Mouse (Mus musculus) heart, postnatal 0 days (tissue): ENCODE data around the gene Wnt7b. TPM values are rescaled to one million over a fixed set of nuclear protein-coding genes. Genes with fewer than 3 reads are reported as not detected.
A peak's percentile ranks its signal among the peaks of the same experiment; 100 is the strongest.

Experiments used
- ATAC-seq: fragments of 200-750 bp; cut with Nextera tagmentation; 2 replicates; pipeline ENCODE4 v1.8.0; 2017; ENCODE audit warnings: low read depth, moderate number of reproducible peaks, moderate library complexity; ENCODE audit not compliant: insufficient read depth
- DNase-seq: peaks from one replicate; pipeline ENCODE4 v3.0.0-alpha.2; 2016; ENCODE audit warnings: low spot score
- H3K27ac ChIP-seq: fragments of 300-500 bp; sonication (generic); 2 replicates; pipeline ENCODE4 v1.5.1; 2014; ENCODE audit warnings: low read depth, mild to moderate bottlenecking
- H3K27me3 ChIP-seq: fragments of 300-500 bp; sonication (generic); 2 replicates; pipeline ENCODE4 v1.6.1; 2014; ENCODE audit warnings: low read length, mixed read lengths; ENCODE audit not compliant: control insufficient read depth, insufficient read depth
- H3K36me3 ChIP-seq: fragments of 300-500 bp; sonication (generic); replicated peaks from 2 replicates; pipeline ENCODE4 v1.6.1; 2014; ENCODE audit warnings: low read length, mixed read lengths; ENCODE audit not compliant: control insufficient read depth, insufficient read depth
- H3K4me1 ChIP-seq: fragments of 300-500 bp; sonication (generic); 2 replicates; pipeline ENCODE4 v1.6.1; 2014; ENCODE audit warnings: antibody characterized with exemption; ENCODE audit not compliant: control insufficient read depth, insufficient read depth
- H3K4me2 ChIP-seq: fragments of 300-500 bp; sonication (generic); 2 replicates; pipeline ENCODE4 v1.6.1; 2014; ENCODE audit warnings: low read depth, mild to moderate bottlenecking, low read length, moderate library complexity
- H3K4me3 ChIP-seq: fragments of 300-500 bp; sonication (generic); 2 replicates; pipeline ENCODE4 v1.5.1; 2014; ENCODE audit warnings: low read depth, low read length
- H3K9ac ChIP-seq: fragments of 300-500 bp; sonication (generic); replicated peaks from 2 replicates; pipeline ENCODE4 v1.6.1; 2014; ENCODE audit warnings: low read depth, low read length, mixed read lengths
- H3K9me3 ChIP-seq: fragments of 300-500 bp; sonication (generic); replicated peaks from 2 replicates; pipeline ENCODE4 v1.6.1; 2016; ENCODE audit warnings: low read length; ENCODE audit not compliant: control insufficient read depth
- CTCF ChIP-seq: IDR thresholded peaks from 2 replicates; pipeline ENCODE4 v1.5.1; 2016; ENCODE audit warnings: antibody characterized with exemption, control low read depth, low read depth
- EP300 ChIP-seq: IDR thresholded peaks from 2 replicates; pipeline ENCODE4 v1.6.1; 2016; ENCODE audit warnings: antibody characterized with exemption, low read depth
- WGBS: fragments of 180-500 bp; shearing (Covaris S2); extraction: QIAGEN DNeasy Blood & Tissue Kit; methylation state at CpG from one replicate; pipeline ENCODE4 v1.1.7; 2014; 5-methylcytosine and 5-hydroxymethylcytosine counted together
- polyA plus RNA-seq: library from polyadenylated mRNA; unstranded; fragments of >200 nt; fragmentation: Nextera tagmentation; extraction: Ambion mirVana; gene quantifications from 2 replicates; pipeline ENCODE4 v1.2.1, GENCODE M21; 2015
- total RNA-seq: library from RNA; depleted of rRNA; stranded (reverse); fragments of >200 nt; gene quantifications from 2 replicates; pipeline ENCODE4 v1.2.3, GENCODE M21; 2014; ENCODE audit warnings: low replicate concordance

The Wnt7b gene
- total and polyA plus RNA-seq, 2 experiments from 2014 or later: 0.10 to 2.6 TPM

DNA sequence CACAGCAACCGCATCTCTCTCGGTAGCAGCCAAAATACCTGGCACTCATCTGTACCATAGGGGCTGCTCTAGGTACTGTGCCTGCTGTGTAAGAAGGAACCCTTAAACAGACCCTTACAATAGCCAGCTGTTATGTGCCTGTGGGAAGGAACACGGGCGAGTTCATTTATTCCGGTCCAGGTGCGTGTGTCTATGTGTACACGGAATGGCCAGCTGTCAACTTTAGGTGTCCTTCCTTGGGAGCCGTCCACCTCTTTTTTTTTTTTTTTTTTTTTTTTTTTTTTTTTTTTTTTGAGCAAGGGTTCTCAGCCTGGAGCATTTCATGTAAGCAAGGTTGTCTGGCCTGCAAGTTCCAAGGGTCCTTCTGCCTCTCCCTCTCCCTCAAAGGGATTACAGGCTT lies 22.7 kb upstream of the Wnt7b start:
- Histone ChIP-seq H3K9ac (no peak overlapping the region), H3K4me3 (no peak overlapping the region), H3K9me3 (no peaks in the 10 kb centered on the region), H3K27me3 (no peaks in the 10 kb centered on the region), H3K27ac (no peak overlapping the region), H3K4me2 (no peak overlapping the region), H3K4me1 (peaks cover 7% of the 10 kb centered on the region), H3K36me3 (no peaks in the 10 kb centered on the region)
- WGBS: 82% methylated on average over 8 of the region's 8 CpGs
- TF ChIP-seq EP300: no peak
- ATAC-seq (no peak), DNase-seq (no peak)

- H3K4me1 ChIP-seq: peaks cover 11% of the 10 kb centered on the region
- TF ChIP-seq EP300 (no peak), CTCF (no peak)
- no peak overlapping the region for H3K4me3 ChIP-seq
- no peak overlapping the region for H3K27ac ChIP-seq
- H3K9me3 ChIP-seq: no peaks in the 10 kb centered on the region
- ATAC-seq (no peak), DNase-seq (no peak)
- H3K27me3 ChIP-seq: no peaks in the 10 kb centered on the region
- H3K9ac ChIP-seq: no peak overlapping the region
- no peak overlapping the region for H3K4me2 ChIP-seq
- H3K36me3 ChIP-seq: no peaks in the 10 kb centered on the region
- 83% methylated on average over 4 of the region's 4 CpGs for WGBS
Observed at GRCm38 (mm10) chr15:85604507-85604906, 22.2 kb upstream of the Wnt7b start.

DNA sequence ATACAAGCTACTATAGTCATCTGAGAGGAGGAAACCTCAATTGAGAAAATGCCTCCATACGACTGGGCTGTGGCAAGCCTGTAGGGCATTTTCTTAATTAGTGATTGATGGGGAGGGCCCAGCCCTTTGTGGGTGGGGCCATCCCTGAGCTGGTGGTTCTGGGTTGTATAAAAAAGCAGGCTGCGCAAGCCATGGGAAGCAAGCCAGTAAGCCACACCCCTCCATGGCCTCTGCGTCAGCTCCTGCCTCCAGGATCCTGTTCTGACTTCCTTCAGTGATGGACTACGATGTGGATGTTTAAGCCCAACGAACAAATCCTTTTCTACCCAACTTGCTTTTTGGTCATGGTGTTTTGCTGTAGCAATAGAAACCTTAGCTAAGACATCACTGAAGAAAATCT lies 21.1 kb upstream of the Wnt7b start:
- WGBS: 61% methylated on average over 5 of the region's 5 CpGs
- Histone ChIP-seq H3K4me3 (no peak overlapping the region), H3K36me3 (no peaks in the 10 kb centered on the region), H3K4me1 (peaks cover 11% of the 10 kb centered on the region), H3K27me3 (no peaks in the 10 kb centered on the region), H3K9ac (no peak overlapping the region), H3K27ac (no peak overlapping the region), H3K4me2 (no peak overlapping the region), H3K9me3 (no peaks in the 10 kb centered on the region)
- TF ChIP-seq EP300 (no peak), CTCF (no peak)
- DNase-seq: no peak
- no peak for ATAC-seq

- 70% methylated on average over 6 of the region's 6 CpGs for WGBS
- Histone ChIP-seq H3K4me2 (no peak overlapping the region), H3K9me3 (no peaks in the 10 kb centered on the region), H3K9ac (no peak overlapping the region), H3K36me3 (no peaks in the 10 kb centered on the region), H3K27me3 (no peaks in the 10 kb centered on the region), H3K27ac (no peak overlapping the region), H3K4me1 (peaks cover 11% of the 10 kb centered on the region), H3K4me3 (no peak overlapping the region)
- no peak for ATAC-seq
- TF ChIP-seq EP300 (no peak), CTCF (no peak)
- DNase-seq: no peak
Observed at GRCm38 (mm10) chr15:85602733-85603132, 20.5 kb upstream of the Wnt7b start.

DNA sequence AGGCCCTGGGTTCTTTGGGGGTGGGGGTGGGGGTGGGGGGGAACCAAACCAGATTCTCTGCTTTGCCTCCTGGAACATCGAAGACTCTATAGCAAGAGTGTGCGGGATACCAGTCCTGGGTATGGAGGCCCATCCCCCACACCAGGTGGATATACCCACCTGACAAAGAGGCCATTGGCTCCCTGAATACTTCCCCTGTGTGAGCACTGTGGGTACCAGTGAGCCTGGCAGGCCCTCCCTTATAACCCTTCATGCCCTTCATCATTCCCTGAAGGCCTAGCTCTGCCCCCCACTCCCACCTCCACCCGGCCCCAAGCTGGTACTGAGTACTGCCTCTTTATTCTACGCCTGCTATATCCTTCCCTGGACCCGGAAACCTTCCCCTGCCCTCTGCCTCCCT lies 19.7 kb upstream of the Wnt7b start:
- Histone ChIP-seq H3K4me1 (peaks cover 11% of the 10 kb centered on the region), H3K9ac (no peak overlapping the region), H3K9me3 (no peaks in the 10 kb centered on the region), H3K27me3 (no peaks in the 10 kb centered on the region), H3K36me3 (no peaks in the 10 kb centered on the region), H3K27ac (no peak overlapping the region), H3K4me3 (no peak overlapping the region), H3K4me2 (no peak overlapping the region)
- DNase-seq: no peak
- TF ChIP-seq EP300: no peak
- no peak for TF ChIP-seq CTCF
- WGBS: 93% methylated on average over 5 of the region's 5 CpGs
- no peak for ATAC-seq

GRCm38 (mm10) chr15:85601202-85601601 lies 18.9 kb upstream of the Wnt7b start:
- no peaks in the 10 kb centered on the region for H3K27me3 ChIP-seq
- ATAC-seq: no peak

More at GRCm38 (mm10) chr15:85601202-85601601, 18.9 kb upstream of the Wnt7b start:
- peaks cover 11% of the 10 kb centered on the region for H3K4me1 ChIP-seq
- H3K9ac ChIP-seq: no peak overlapping the region
- no peak overlapping the region for H3K4me2 ChIP-seq
- H3K9me3 ChIP-seq: no peaks in the 10 kb centered on the region
- H3K4me3 ChIP-seq: no peak overlapping the region
- peak overlapping the region; percentile 37; the same call in 1 of the 2 replicates for H3K27ac ChIP-seq
- no peaks in the 10 kb centered on the region for H3K36me3 ChIP-seq
- TF ChIP-seq EP300: no peak
- TF ChIP-seq CTCF: no peak
- WGBS: 82% methylated on average over 4 of the region's 4 CpGs
- no peak for DNase-seq
